ENCODE assay signal across 19 mouse cellular contexts in genomic region chr4:66691598-66692220, GRCm38 (mm10).
DNase-seq lines count a peak whose midpoint lies in the region; ATAC-seq lines count a peak whose summit lies in the region.
"Had no signal": no experiment of that assay in that cellular context is flagged by ENCODE, and none has a peak within 500 bp of the region (broad histone marks: within the 10 kb centered on the region; RNA-seq: fewer than 3 reads in every experiment).

No protein-coding gene starts in this region.

- peak; percentile 67 for ATAC-seq in forebrain, embryonic 14.5 days
- ATAC-seq in forebrain, embryonic 11.5 days (replicated peaks; ENCODE audit: low FRiP score): no peak
- ATAC-seq in neural tube, embryonic 14.5 days (ENCODE audit: low read depth): peak; percentile 38; the same call in 1 of the 2 replicates
- ATAC-seq: liver, embryonic 12.5 days had no signal

- no peak overlapping the region for H3K4me3 ChIP-seq in forebrain, embryonic 14.5 days (ENCODE audit: low read depth, low read length)
- no peak overlapping the region for H3K4me3 ChIP-seq in forebrain, embryonic 11.5 days (ENCODE audit: low read depth, low read length)
- H3K4me3 ChIP-seq in neural tube, embryonic 14.5 days (ENCODE audit: low read depth, low read length): no peak overlapping the region
- H3K4me3 ChIP-seq: hindbrain, embryonic 15.5 days; layer of hippocampus, adult 2 months; liver, embryonic 12.5 days; lung, embryonic 15.5 days; stomach, embryonic 15.5 days had no signal

- H3K9me3 ChIP-seq in forebrain, embryonic 14.5 days (replicated peaks; ENCODE audit: control insufficient read depth, low read length): no peaks in the 10 kb centered on the region
- H3K9me3 ChIP-seq in forebrain, embryonic 11.5 days (ENCODE audit: control insufficient read depth, low read length): no peaks in the 10 kb centered on the region
- H3K9me3 ChIP-seq in neural tube, embryonic 14.5 days (ENCODE audit: control insufficient read depth, low read length): no peaks in the 10 kb centered on the region
- H3K9me3 ChIP-seq: hindbrain, embryonic 15.5 days; liver, embryonic 12.5 days; lung, embryonic 15.5 days; stomach, embryonic 15.5 days had no signal

- no peak overlapping the region for H3K9ac ChIP-seq in forebrain, embryonic 14.5 days (ENCODE audit: low read length)
- no peak overlapping the region for H3K9ac ChIP-seq in forebrain, embryonic 11.5 days (ENCODE audit: low read length)
- no peak overlapping the region for H3K9ac ChIP-seq in neural tube, embryonic 14.5 days (replicated peaks; ENCODE audit: low read depth, low read length)
- H3K9ac ChIP-seq: hindbrain, embryonic 15.5 days; liver, embryonic 12.5 days; lung, embryonic 15.5 days; stomach, embryonic 15.5 days had no signal

- 8% methylated on average over 5 of the region's 5 CpGs for WGBS in forebrain, embryonic 14.5 days
- WGBS in forebrain, embryonic 11.5 days: 29% methylated on average over 5 of the region's 5 CpGs
- 37% methylated on average over 5 of the region's 5 CpGs for WGBS in neural tube, embryonic 14.5 days

- peak; percentile 64 for DNase-seq in forebrain, embryonic 14.5 days (ENCODE audit: low spot score)
- no peak for DNase-seq in forebrain, embryonic 11.5 days (ENCODE audit: low spot score)
- no peak for DNase-seq in neural tube, embryonic 10.5 days (ENCODE audit: extremely low spot score, low spot score)
- DNase-seq in cerebellum, postnatal 10 days: peak; percentile 46 to 59
- DNase-seq in lung, postnatal 14 days: no peak
- no peak for DNase-seq in lung, postnatal 25 days (ENCODE audit: low spot score)
- DNase-seq in spleen, postnatal 14 days (ENCODE audit: low spot score in 2 of 2): no peak
- DNase-seq: adrenal gland, postnatal 10 days; embryo, embryonic 11 days; gastrocnemius, postnatal 25 days; heart, postnatal 10 days; kidney, adult 18-20 months; kidney, postnatal 10 days had no signal

- H3K27ac ChIP-seq in forebrain, embryonic 14.5 days (ENCODE audit: low read depth, low read length): no peak overlapping the region
- H3K27ac ChIP-seq in forebrain, embryonic 11.5 days (ENCODE audit: low read depth, low read length): no peak overlapping the region
- H3K27ac ChIP-seq in neural tube, embryonic 14.5 days (ENCODE audit: low read depth, low read length): no peak overlapping the region
- H3K27ac ChIP-seq: hindbrain, embryonic 15.5 days; layer of hippocampus, adult 2 months; liver, embryonic 12.5 days; lung, embryonic 15.5 days; stomach, embryonic 15.5 days had no signal

- H3K4me2 ChIP-seq in forebrain, embryonic 14.5 days (ENCODE audit: low read length): no peak overlapping the region
- H3K4me2 ChIP-seq in forebrain, embryonic 11.5 days (ENCODE audit: low read depth, low read length, severe bottlenecking): no peak overlapping the region
- no peak overlapping the region for H3K4me2 ChIP-seq in neural tube, embryonic 14.5 days (ENCODE audit: low read depth, low read length)
- H3K4me2 ChIP-seq: hindbrain, embryonic 15.5 days; liver, embryonic 12.5 days; lung, embryonic 15.5 days; stomach, embryonic 15.5 days had no signal

- no peaks in the 10 kb centered on the region for H3K27me3 ChIP-seq in forebrain, embryonic 14.5 days (replicated peaks; ENCODE audit: control insufficient read depth, insufficient read depth, low read length)
- H3K27me3 ChIP-seq in forebrain, embryonic 11.5 days (ENCODE audit: control insufficient read depth, insufficient read depth, low read length): no peaks in the 10 kb centered on the region
- H3K27me3 ChIP-seq in neural tube, embryonic 14.5 days (ENCODE audit: control insufficient read depth, insufficient read depth, low read length): no peaks in the 10 kb centered on the region
- H3K27me3 ChIP-seq: hindbrain, embryonic 15.5 days; liver, embryonic 12.5 days; lung, embryonic 15.5 days; stomach, embryonic 15.5 days had no signal

- H3K4me1 ChIP-seq in forebrain, embryonic 14.5 days (ENCODE audit: control insufficient read depth, insufficient read depth, low read length): 0 out of 2 replicates have a peak, but pooled peaks cover 2% of the 10 kb centered on the region
- H3K4me1 ChIP-seq in forebrain, embryonic 11.5 days (replicated peaks; ENCODE audit: control insufficient read depth, insufficient read depth, low read length): no peaks in the 10 kb centered on the region
- H3K4me1 ChIP-seq in neural tube, embryonic 14.5 days (ENCODE audit: control insufficient read depth, insufficient read depth, low read length): no peaks in the 10 kb centered on the region
- H3K4me1 ChIP-seq: liver, embryonic 12.5 days; lung, embryonic 15.5 days; stomach, embryonic 15.5 days had no signal

- H3K36me3 ChIP-seq in forebrain, embryonic 14.5 days (ENCODE audit: control insufficient read depth, insufficient read depth, low read length): no peaks in the 10 kb centered on the region
- H3K36me3 ChIP-seq in forebrain, embryonic 11.5 days (ENCODE audit: control insufficient read depth, insufficient read depth, low read length): no peaks in the 10 kb centered on the region
- H3K36me3 ChIP-seq in neural tube, embryonic 14.5 days (ENCODE audit: control insufficient read depth, insufficient read depth, low read length): no peaks in the 10 kb centered on the region
- H3K36me3 ChIP-seq: hindbrain, embryonic 15.5 days; liver, embryonic 12.5 days; lung, embryonic 15.5 days; stomach, embryonic 15.5 days had no signal

Comparison
In these comparisons a context has a peak if more than half of its experiments do, and no peak if none do; other contexts are left out.
1. DNase-seq: peak in forebrain, embryonic 14.5 days (single experiment) and cerebellum, postnatal 10 days (2 of 2); none in forebrain, embryonic 11.5 days (single experiment), neural tube, embryonic 10.5 days (single experiment), lung, postnatal 14 days (single experiment), lung, postnatal 25 days (single experiment) and spleen, postnatal 14 days (0 of 2).